Mouse (Mus musculus) left cerebral cortex, postnatal 14 days (tissue): Measurements from ENCODE around the gene Tspan9. TPM values are rescaled to one million over a fixed set of nuclear protein-coding genes. Genes with fewer than 3 reads are reported as not detected.

Source experiments
- DNase-seq, 2 experiments: peaks; one replicate each; pipeline ENCODE4 v3.0.0; 2021 to 2022; ENCODE audit warnings: low spot score in 2 of 2, mixed read lengths in 1 of 2
- intact Hi-C: fragments of 180-260 bp; cut with DNase I; formaldehyde crosslinking; loops from one replicate; pipeline ENCODE4 v1.15.1; 2025
- total RNA-seq, 2 experiments: library from RNA; stranded (reverse); gene quantifications; 2 replicates each; pipeline ENCODE4 v1.2.3; 2021

Tspan9 gene
- total RNA-seq, 2 experiments from 2014 or later: 71.3 to 77.5 TPM

- DNase-seq: no peak
- intact Hi-C loops: no loop called here
Observed at GRCm38 (mm10) chr6:128007241-128007701, 136.1 kb downstream of the Tspan9 start.

DNA sequence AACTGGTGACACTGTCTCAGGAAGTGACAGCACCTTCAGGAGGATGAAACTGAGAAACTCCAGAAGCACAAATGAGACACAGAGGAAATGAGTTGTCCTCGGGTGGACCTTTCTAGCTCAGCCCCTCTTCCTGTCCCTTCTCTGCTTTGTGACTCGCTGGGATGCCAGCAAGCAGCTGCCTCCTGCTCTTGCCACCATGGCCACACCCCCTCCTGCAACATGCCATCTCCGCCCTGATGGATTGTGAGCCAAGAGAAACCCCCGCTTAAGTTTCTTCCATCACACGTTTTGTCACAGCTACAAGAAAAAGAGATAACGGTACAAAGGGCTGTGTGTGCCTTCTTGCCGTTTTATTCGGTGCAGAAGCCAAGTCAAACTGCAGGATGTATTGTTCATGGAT lies 137.2 kb downstream of the Tspan9 start:
- intact Hi-C loops: no loop called here
- peak in 1 of 2 experiments; percentile 59 for DNase-seq

GRCm38 (mm10) chr6:128004544-128004943 lies 138.8 kb downstream of the Tspan9 start:
- intact Hi-C loops: no loop called here
- DNase-seq: no peak

GRCm38 (mm10) chr6:128003542-128003941 lies 139.9 kb downstream of the Tspan9 start:
- peak in 1 of 2 experiments; percentile 53 for DNase-seq
- intact Hi-C loops: no loop called here

- intact Hi-C loops: no loop called here
- no peak for DNase-seq
Observed at GRCm38 (mm10) chr6:128002667-128003066, 140.7 kb downstream of the Tspan9 start.

DNA sequence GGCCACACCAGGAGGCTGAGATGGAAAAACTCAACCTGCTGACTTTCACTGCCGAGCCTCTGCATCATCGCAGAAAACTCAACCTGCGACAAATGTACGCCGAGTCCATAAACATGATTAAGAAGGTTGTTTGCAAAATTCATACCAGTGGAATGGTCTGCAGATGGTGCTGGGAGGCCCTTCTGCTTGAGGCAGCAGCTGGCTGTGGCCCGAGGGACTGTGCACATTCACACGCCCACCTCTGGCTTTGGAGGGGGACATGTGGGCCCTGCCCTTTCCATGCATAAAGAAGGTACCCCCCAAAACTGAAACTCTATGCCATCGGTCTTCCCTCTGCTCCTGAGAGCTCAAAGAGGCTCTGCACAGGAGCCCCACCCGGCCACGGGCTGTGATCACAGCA lies 141.3 kb downstream of the Tspan9 start:
- no peak for DNase-seq

DNA sequence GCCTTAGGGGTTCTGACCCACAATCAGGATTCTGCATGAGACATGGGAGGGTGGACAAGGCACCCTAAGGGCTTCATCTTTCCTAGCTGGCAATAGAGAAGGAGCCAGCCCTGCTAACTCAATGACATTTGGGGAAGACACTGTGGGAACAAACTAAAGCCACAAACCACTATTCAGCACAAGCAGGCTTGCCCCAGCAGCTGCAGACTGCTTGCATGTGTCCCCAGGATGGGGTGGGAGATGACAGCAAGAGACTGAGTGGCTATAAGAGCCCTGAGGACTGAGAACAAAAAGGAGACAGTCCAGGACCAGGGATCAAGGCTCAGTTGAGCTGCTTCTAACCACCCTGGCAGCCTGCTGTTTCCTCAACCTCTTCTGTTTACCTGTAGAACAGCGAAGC lies 141.8 kb downstream of the Tspan9 start:
- DNase-seq: no peak
- intact Hi-C loops: no loop called here

More for the DNA sequence above, 141.3 kb downstream of the Tspan9 start:
- intact Hi-C loops: no loop called here

- DNase-seq: no peak
- intact Hi-C loops: no loop called here
Observed at GRCm38 (mm10) chr6:128000777-128001176, 142.6 kb downstream of the Tspan9 start.

GRCm38 (mm10) chr6:127999118-127999517 lies 144.3 kb downstream of the Tspan9 start:
- no peak for DNase-seq
- intact Hi-C loops: no loop called here

- intact Hi-C loops: no loop called here
- no peak for DNase-seq
Observed at GRCm38 (mm10) chr6:127996928-127997327, 146.5 kb downstream of the Tspan9 start.

DNA sequence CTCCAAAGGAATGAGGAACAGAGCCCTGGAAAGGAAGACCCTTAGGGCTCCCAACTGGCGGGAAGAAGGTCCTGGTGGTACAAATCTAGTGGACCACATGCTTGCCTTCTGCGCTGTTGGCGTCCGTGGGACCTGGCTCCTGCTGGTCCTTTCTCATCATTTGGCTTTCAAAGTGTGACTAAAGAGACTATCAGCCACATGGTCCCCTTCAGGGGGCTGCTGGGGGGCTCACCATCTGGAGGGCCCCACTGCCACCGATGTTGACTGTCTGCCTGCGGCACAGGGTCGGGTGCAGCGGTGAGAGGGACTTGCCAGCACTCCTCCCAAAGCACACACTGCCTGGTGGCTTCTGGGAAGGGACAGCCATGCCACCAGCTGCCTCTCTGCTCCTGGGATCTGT lies 150.4 kb downstream of the Tspan9 start:
- no peak for DNase-seq
- intact Hi-C loops: no loop called here

DNA sequence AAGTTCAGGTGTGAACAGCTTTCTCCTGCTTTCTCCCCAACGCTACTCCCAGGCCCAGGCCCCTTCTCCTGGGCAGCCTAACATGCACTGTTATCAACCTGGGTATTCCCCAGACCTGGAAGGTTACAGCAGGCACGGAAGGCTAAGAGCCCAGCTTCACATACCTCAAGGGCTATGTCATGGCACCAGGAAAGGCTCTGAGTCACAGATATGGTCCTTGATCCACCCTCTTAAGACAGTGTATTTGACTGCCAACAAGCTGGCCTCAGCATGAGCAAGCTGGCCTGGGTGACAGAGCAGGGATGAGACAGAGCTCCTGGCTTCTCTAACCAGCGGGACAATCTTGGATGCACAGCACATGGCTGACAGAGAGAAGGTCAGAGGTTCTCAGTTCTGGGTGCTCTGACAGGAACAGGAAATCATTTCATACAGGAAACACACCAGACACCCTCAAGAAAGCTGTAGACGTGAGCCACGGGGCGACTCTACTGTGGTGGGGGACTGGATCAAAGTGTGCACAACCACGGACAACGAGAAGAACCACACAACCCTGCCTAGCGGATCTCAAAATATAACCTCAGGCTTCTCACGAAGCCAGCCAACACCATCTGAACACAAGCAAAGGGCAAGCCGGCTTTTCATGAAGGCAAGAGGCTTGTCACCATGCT lies 151.8 kb downstream of the Tspan9 start:
- intact Hi-C loops: no loop called here
- no peak for DNase-seq

DNA sequence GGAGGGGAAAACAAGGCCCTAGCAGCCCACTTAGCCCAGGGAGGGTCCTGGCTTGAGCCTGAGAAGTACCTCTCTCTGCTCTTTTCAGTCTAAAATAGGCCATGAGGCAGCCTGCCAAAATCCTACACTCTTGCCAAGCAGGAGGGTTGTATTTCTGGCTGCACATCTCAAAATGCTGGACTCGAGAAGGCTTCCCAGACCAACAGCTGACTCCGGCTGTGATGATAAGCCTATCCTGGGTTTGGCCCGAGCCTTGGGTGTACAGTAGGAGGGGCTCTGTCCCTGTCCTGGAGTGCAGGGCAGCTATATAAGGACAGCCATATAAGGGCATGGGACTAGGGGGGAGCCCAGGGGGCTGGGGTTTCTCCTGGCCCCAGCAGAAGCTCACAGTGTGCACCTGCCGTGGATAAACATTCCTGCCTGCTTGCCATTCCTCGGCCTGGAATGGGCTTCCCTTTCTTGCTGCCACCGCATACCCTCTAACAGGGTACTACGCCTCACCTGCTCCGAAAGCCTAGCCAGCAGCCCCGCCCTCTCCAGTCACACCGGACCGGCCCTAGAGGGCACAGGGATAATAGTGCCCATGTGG lies 153.7 kb downstream of the Tspan9 start:
- DNase-seq: peak; percentile 83 to 84
- intact Hi-C loops: no loop called here

- intact Hi-C loops: no loop called here
- no peak for DNase-seq
Observed at GRCm38 (mm10) chr6:127988944-127989494, 154.4 kb downstream of the Tspan9 start.

DNA sequence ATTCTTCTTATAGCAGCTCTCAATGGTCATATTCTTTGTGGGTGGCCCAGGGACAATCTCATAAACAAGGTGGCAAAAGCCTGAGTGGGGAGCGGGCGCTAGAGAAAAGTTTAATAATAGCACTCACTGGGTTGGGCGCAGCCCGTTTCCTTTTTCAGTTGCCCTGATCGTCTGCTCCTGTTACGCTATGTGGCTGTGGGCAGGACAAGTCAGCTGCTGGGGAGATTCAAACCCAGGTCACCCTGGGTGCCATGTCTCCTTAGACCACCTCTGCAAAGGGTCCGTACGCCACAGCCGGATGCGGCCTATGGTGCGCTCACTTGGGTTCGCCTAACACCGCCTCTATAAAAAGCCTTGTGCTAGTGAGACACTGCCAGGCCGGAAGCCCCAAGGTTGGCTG lies 156.0 kb downstream of the Tspan9 start:
- no peak for DNase-seq
- intact Hi-C loops: no loop called here

DNA sequence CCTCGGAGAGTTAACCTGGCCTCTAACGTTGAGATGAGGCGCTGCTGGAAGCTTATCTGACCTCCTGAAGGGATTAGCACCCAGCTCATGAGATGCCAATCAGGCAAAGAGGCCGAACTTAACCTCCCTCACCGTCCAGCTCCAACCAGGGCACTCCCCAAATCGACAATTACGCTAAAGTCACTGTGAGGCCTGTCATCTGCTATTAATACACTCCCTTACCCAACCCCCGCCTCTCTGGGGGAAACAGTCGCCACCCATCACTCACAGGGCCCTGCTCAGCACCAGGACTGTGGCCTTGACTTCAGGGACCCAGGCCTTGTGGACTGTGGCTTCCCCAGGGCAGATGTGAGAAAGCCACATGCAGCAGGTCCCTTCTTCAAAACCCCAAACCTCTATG lies 157.0 kb downstream of the Tspan9 start:
- intact Hi-C loops: no loop called here
- no peak for DNase-seq

- intact Hi-C loops: no loop called here
- no peak for DNase-seq
Observed at GRCm38 (mm10) chr6:127981176-127981575, 162.2 kb downstream of the Tspan9 start.

GRCm38 (mm10) chr6:127980381-127981045 lies 162.9 kb downstream of the Tspan9 start:
- intact Hi-C loops: no loop called here

GRCm38 (mm10) chr6:127979831-127980230 lies 163.6 kb downstream of the Tspan9 start:
- intact Hi-C loops: no loop called here
- DNase-seq: no peak

More at GRCm38 (mm10) chr6:127980381-127981045, 162.9 kb downstream of the Tspan9 start:
- DNase-seq: no peak

GRCm38 (mm10) chr6:127978941-127979340 lies 164.5 kb downstream of the Tspan9 start:
- intact Hi-C loops: no loop called here

More at GRCm38 (mm10) chr6:127978941-127979340, 164.5 kb downstream of the Tspan9 start:
- DNase-seq: no peak
